Mouse (Mus musculus): ENCODE results near the gene Frat1.
"Not testable (repeated sequence)": the region's sequence is repeated elsewhere in the genome, so short reads cannot be mapped to it uniquely, and the experiment has no call there.

Gene Frat1

GRCm38 (mm10) chr19:41841105-41841750, 11.5 kb downstream of the Frat1 start:
- in situ Hi-C loops (cut with MboI, MseI), result no loop called here

- in situ Hi-C loops (cut with MboI, MseI), result no loop called here
These were observed 12.4 kb downstream of the Frat1 start for GRCm38 (mm10) chr19:41842196-41842595.

- in situ Hi-C loops (cut with MboI, MseI), result no loop called here
These were observed 12.9 kb downstream of the Frat1 start for GRCm38 (mm10) chr19:41842706-41843105.

- in situ Hi-C loops (cut with MboI, MseI), result no loop called here
These were observed 14.6 kb downstream of the Frat1 start for GRCm38 (mm10) chr19:41844345-41844744.

GRCm38 (mm10) chr19:41846366-41847090, 16.8 kb downstream of the Frat1 start:
- in situ Hi-C loops (cut with MboI, MseI), result no loop called here

GRCm38 (mm10) chr19:41847091-41847581, 17.4 kb downstream of the Frat1 start:
- in situ Hi-C loops (cut with MboI, MseI), result no loop called here

- in situ Hi-C loops (cut with MboI, MseI), result not testable (repeated sequence)
These were observed 17.8 kb downstream of the Frat1 start for GRCm38 (mm10) chr19:41847614-41847991.

GRCm38 (mm10) chr19:41847992-41848851, 18.5 kb downstream of the Frat1 start, which contains the start of gene Frat2:
Gene Frat2, minus strand, starts transcription at chr19:41848132.
- in situ Hi-C loops (cut with MboI, MseI), result no loop called here

GRCm38 (mm10) chr19:41850021-41850718, 20.4 kb downstream of the Frat1 start:
- in situ Hi-C loops (cut with MboI, MseI), result loop anchor here in 1 of 2 experiments (5.0 kb wide), 1 partner anchor 37 kb away; no protein-coding TSS in a partner anchor

- in situ Hi-C loops (cut with MboI, MseI), result loop anchor here in 1 of 2 experiments (5.0 kb wide), 1 partner anchor 36 kb away; no protein-coding TSS in a partner anchor
These were observed 21.2 kb downstream of the Frat1 start for GRCm38 (mm10) chr19:41850719-41851543.

- in situ Hi-C loops (cut with MboI, MseI), result loop anchor here in 1 of 2 experiments (5.0 kb wide), 1 partner anchor 35 kb away; no protein-coding TSS in a partner anchor
These were observed 22.7 kb downstream of the Frat1 start for GRCm38 (mm10) chr19:41852423-41852822.

GRCm38 (mm10) chr19:41857086-41857762, 27.5 kb downstream of the Frat1 start:
- in situ Hi-C loops (cut with MboI, MseI), result no loop called here

GRCm38 (mm10) chr19:41857816-41858310, 28.1 kb downstream of the Frat1 start:
- in situ Hi-C loops (cut with MboI, MseI), result no loop called here

- in situ Hi-C loops (cut with MboI, MseI), result loop anchor here in 1 of 2 experiments (10.0 kb wide), 1 partner anchor 62 kb away; the partner anchor contains the start of gene Arhgap19
These were observed 36.9 kb downstream of the Frat1 start for GRCm38 (mm10) chr19:41866707-41867106.

GRCm38 (mm10) chr19:41869296-41869695, 39.5 kb downstream of the Frat1 start:
- in situ Hi-C loops (cut with MboI, MseI), result loop anchor here in 1 of 2 experiments (10.0 kb wide), 1 partner anchor 64 kb away; the partner anchor contains the start of gene Arhgap19

- in situ Hi-C loops (cut with MboI, MseI), result loop anchor here (5.0 to 10.0 kb wide), 2 partner anchors 58 to 65 kb away; partner anchors contain the start of gene Arhgap19 (in 1 of the 2)
These were observed 40.2 kb downstream of the Frat1 start for GRCm38 (mm10) chr19:41869946-41870345.

- in situ Hi-C loops (cut with MboI, MseI), result loop anchor here in 1 of 2 experiments (5.0 kb wide), 1 partner anchor 60 kb away; no protein-coding TSS in a partner anchor
These were observed 42.5 kb downstream of the Frat1 start for GRCm38 (mm10) chr19:41872285-41872684.

GRCm38 (mm10) chr19:41874356-41874755, 44.6 kb downstream of the Frat1 start:
- in situ Hi-C loops (cut with MboI, MseI), result loop anchor here in 1 of 2 experiments (5.0 kb wide), 1 partner anchor 62 kb away; no protein-coding TSS in a partner anchor

- in situ Hi-C loops (cut with MboI, MseI), result no loop called here
These were observed 52.1 kb downstream of the Frat1 start for GRCm38 (mm10) chr19:41881842-41882241.
